Mouse (Mus musculus): Measurements from ENCODE around the gene Cblb.

The Cblb gene

GRCm38 (mm10) chr16:52194866-52195265, 163.8 kb downstream of the Cblb start:
- DNase-seq (ENCODE audit: low spot score in 2 of 2), result no peak

GRCm38 (mm10) chr16:52200107-52200506, 169.1 kb downstream of the Cblb start:
- no peak for DNase-seq (ENCODE audit: low spot score in 2 of 2)

- no peak for DNase-seq (ENCODE audit: low spot score in 2 of 2)
Observed at GRCm38 (mm10) chr16:52210844-52211606, 180.0 kb downstream of the Cblb start.

- peak in 1 of 2 experiments; percentile 33 for DNase-seq (ENCODE audit: low spot score in 2 of 2)
Observed at GRCm38 (mm10) chr16:52219069-52219468, 188.0 kb downstream of the Cblb start.

GRCm38 (mm10) chr16:52222896-52223295, 191.9 kb downstream of the Cblb start:
- no peak for DNase-seq (ENCODE audit: low spot score in 2 of 2)

GRCm38 (mm10) chr16:52229446-52229845, 198.4 kb downstream of the Cblb start:
- DNase-seq (ENCODE audit: low spot score in 2 of 2), result no peak

GRCm38 (mm10) chr16:52229930-52230329, 198.9 kb downstream of the Cblb start:
- no peak for DNase-seq (ENCODE audit: low spot score in 2 of 2)

- no peak for DNase-seq (ENCODE audit: low spot score in 2 of 2)
Observed at GRCm38 (mm10) chr16:52242144-52242543, 211.1 kb downstream of the Cblb start.

GRCm38 (mm10) chr16:52243421-52243973, 212.5 kb downstream of the Cblb start:
- DNase-seq (ENCODE audit: low spot score in 2 of 2), result no peak

- no peak for DNase-seq (ENCODE audit: low spot score in 2 of 2)
Observed at GRCm38 (mm10) chr16:52250196-52250595, 219.2 kb downstream of the Cblb start.

- DNase-seq (ENCODE audit: low spot score in 2 of 2), result no peak
Observed at GRCm38 (mm10) chr16:52250935-52251334, 219.9 kb downstream of the Cblb start.

All from frontal cortex, postnatal 14 days (tissue).